Mouse (Mus musculus): Measurements from ENCODE around the gene Tmem56. TPM values are rescaled to one million over a fixed set of nuclear protein-coding genes. Genes with fewer than 3 reads are reported as not detected.

Tmem56 gene
- polyA plus RNA-seq, 1 experiment from 2014 or later: 24.1 TPM

GRCm38 (mm10) chr3:121189199-121189598, 93.7 kb downstream of the Tmem56 start:
- Histone ChIP-seq H3K9me3 (ENCODE audit: low read length) (no peaks in the 10 kb centered on the region), H3K9ac (replicated peaks) (no peak overlapping the region), H3K27ac (ENCODE audit: low read depth) (no peak overlapping the region), H3K36me3 (replicated peaks; ENCODE audit: insufficient read depth, low read length) (no peaks in the 10 kb centered on the region), H3K4me3 (ENCODE audit: low read depth, low read length) (no peak overlapping the region), H3K4me2 (ENCODE audit: low read depth, low read length) (no peak overlapping the region), H3K4me1 (ENCODE audit: insufficient read depth) (peaks cover 8% of the 10 kb centered on the region), H3K27me3 (ENCODE audit: insufficient read depth, low read length) (no peaks in the 10 kb centered on the region)
- DNase-seq (no peak), ATAC-seq (no peak)
- 72% methylated on average over 2 of the region's 2 CpGs for WGBS (ENCODE audit: insufficient replicate concordance)
- no peak for TF ChIP-seq EP300 (IDR thresholded peaks at IDR 0.05; ENCODE audit: low read depth)
- TF ChIP-seq CTCF (IDR thresholded peaks at IDR 0.05; ENCODE audit: low read depth): no peak

GRCm38 (mm10) chr3:121187510-121187909, 95.4 kb downstream of the Tmem56 start:
- TF ChIP-seq CTCF (IDR thresholded peaks at IDR 0.05; ENCODE audit: low read depth): no peak
- no peak for TF ChIP-seq EP300 (IDR thresholded peaks at IDR 0.05; ENCODE audit: low read depth)
- Histone ChIP-seq H3K27ac (ENCODE audit: low read depth) (peak overlapping the region; percentile 79), H3K9ac (replicated peaks) (no peak overlapping the region), H3K4me1 (ENCODE audit: insufficient read depth) (peaks cover 8% of the 10 kb centered on the region), H3K27me3 (ENCODE audit: insufficient read depth, low read length) (no peaks in the 10 kb centered on the region), H3K9me3 (ENCODE audit: low read length) (no peaks in the 10 kb centered on the region), H3K36me3 (replicated peaks; ENCODE audit: insufficient read depth, low read length) (no peaks in the 10 kb centered on the region), H3K4me3 (ENCODE audit: low read depth, low read length) (no peak overlapping the region), H3K4me2 (ENCODE audit: low read depth, low read length) (no peak overlapping the region; the same call in 1 of the 2 replicates)
- WGBS (ENCODE audit: insufficient replicate concordance): 67% methylated on average over 7 of the region's 7 CpGs
- DNase-seq (no peak), ATAC-seq (peak; percentile 72)

- 63% methylated on average over 3 of the region's 3 CpGs for WGBS (ENCODE audit: insufficient replicate concordance)
- peaks cover 8% of the 10 kb centered on the region for H3K4me1 ChIP-seq (ENCODE audit: insufficient read depth)
- H3K27me3 ChIP-seq (ENCODE audit: insufficient read depth, low read length): no peaks in the 10 kb centered on the region
- H3K4me2 ChIP-seq (ENCODE audit: low read depth, low read length): no peak overlapping the region; the same call in 1 of the 2 replicates
- H3K4me3 ChIP-seq (ENCODE audit: low read depth, low read length): no peak overlapping the region
- no peak for TF ChIP-seq CTCF (IDR thresholded peaks at IDR 0.05; ENCODE audit: low read depth)
- TF ChIP-seq EP300 (IDR thresholded peaks at IDR 0.05; ENCODE audit: low read depth): 0 out of 2 replicates have a peak, but pooled peaks have one; percentile 9
- H3K36me3 ChIP-seq (replicated peaks; ENCODE audit: insufficient read depth, low read length): no peaks in the 10 kb centered on the region
- DNase-seq (no peak), ATAC-seq (peak; percentile 59)
- H3K9me3 ChIP-seq (ENCODE audit: low read length): no peaks in the 10 kb centered on the region
- H3K9ac ChIP-seq (replicated peaks): no peak overlapping the region
- H3K27ac ChIP-seq (ENCODE audit: low read depth): peak overlapping the region; percentile 79
These were observed 96.0 kb downstream of the Tmem56 start for GRCm38 (mm10) chr3:121186925-121187324.

GRCm38 (mm10) chr3:121185197-121185596, 97.7 kb downstream of the Tmem56 start:
- H3K9ac ChIP-seq (replicated peaks): no peak overlapping the region
- 60% methylated on average over 3 of the region's 3 CpGs for WGBS (ENCODE audit: insufficient replicate concordance)
- H3K36me3 ChIP-seq (replicated peaks; ENCODE audit: insufficient read depth, low read length): no peaks in the 10 kb centered on the region
- peak; percentile 78 for ATAC-seq
- TF ChIP-seq EP300 (IDR thresholded peaks at IDR 0.05; ENCODE audit: low read depth) (0 out of 2 replicates have a peak, but pooled peaks have one; percentile 12), CTCF (IDR thresholded peaks at IDR 0.05; ENCODE audit: low read depth) (no peak)
- no peaks in the 10 kb centered on the region for H3K9me3 ChIP-seq (ENCODE audit: low read length)
- H3K4me3 ChIP-seq (ENCODE audit: low read depth, low read length): no peak overlapping the region
- peak; percentile 62 for DNase-seq
- peaks cover 8% of the 10 kb centered on the region for H3K4me1 ChIP-seq (ENCODE audit: insufficient read depth)
- no peak overlapping the region for H3K4me2 ChIP-seq (ENCODE audit: low read depth, low read length)
- H3K27ac ChIP-seq (ENCODE audit: low read depth): peak overlapping the region; percentile 49; the same call in 1 of the 2 replicates
- no peaks in the 10 kb centered on the region for H3K27me3 ChIP-seq (ENCODE audit: insufficient read depth, low read length)

GRCm38 (mm10) chr3:121176011-121176410, 106.9 kb downstream of the Tmem56 start:
- no peak overlapping the region for H3K9ac ChIP-seq (replicated peaks)
- H3K9me3 ChIP-seq (ENCODE audit: low read length): no peaks in the 10 kb centered on the region
- H3K4me3 ChIP-seq (ENCODE audit: low read depth, low read length): no peak overlapping the region
- ATAC-seq: no peak
- TF ChIP-seq CTCF (IDR thresholded peaks at IDR 0.05; ENCODE audit: low read depth) (no peak), EP300 (IDR thresholded peaks at IDR 0.05; ENCODE audit: low read depth) (no peak)
- H3K27ac ChIP-seq (ENCODE audit: low read depth): no peak overlapping the region
- no peak overlapping the region for H3K4me2 ChIP-seq (ENCODE audit: low read depth, low read length)
- 71% methylated on average over 1 of the region's 1 CpGs for WGBS (ENCODE audit: insufficient replicate concordance)
- H3K4me1 ChIP-seq (ENCODE audit: insufficient read depth): peaks cover 26% of the 10 kb centered on the region
- no peaks in the 10 kb centered on the region for H3K36me3 ChIP-seq (replicated peaks; ENCODE audit: insufficient read depth, low read length)
- H3K27me3 ChIP-seq (ENCODE audit: insufficient read depth, low read length): no peaks in the 10 kb centered on the region
- no peak for DNase-seq

GRCm38 (mm10) chr3:121174248-121174945, 108.5 kb downstream of the Tmem56 start:
- Histone ChIP-seq H3K27ac (ENCODE audit: low read depth) (peak overlapping the region; percentile 78), H3K9me3 (ENCODE audit: low read length) (no peaks in the 10 kb centered on the region), H3K9ac (replicated peaks) (no peak overlapping the region), H3K27me3 (ENCODE audit: insufficient read depth, low read length) (no peaks in the 10 kb centered on the region), H3K4me2 (ENCODE audit: low read depth, low read length) (no peak overlapping the region), H3K4me3 (ENCODE audit: low read depth, low read length) (no peak overlapping the region), H3K36me3 (replicated peaks; ENCODE audit: insufficient read depth, low read length) (no peaks in the 10 kb centered on the region), H3K4me1 (ENCODE audit: insufficient read depth) (peaks cover 36% of the 10 kb centered on the region)
- ATAC-seq (no peak), DNase-seq (no peak)
- TF ChIP-seq CTCF (IDR thresholded peaks at IDR 0.05; ENCODE audit: low read depth) (no peak), EP300 (IDR thresholded peaks at IDR 0.05; ENCODE audit: low read depth) (peak; percentile 57; the same call in 1 of the 2 replicates)
- 40% methylated on average over 9 of the region's 9 CpGs for WGBS (ENCODE audit: insufficient replicate concordance)

Measured in liver, postnatal 0 days (tissue).